Mouse (Mus musculus): ENCODE data around the gene Arap1. TPM values are rescaled to one million over a fixed set of nuclear protein-coding genes. Genes with fewer than 3 reads are reported as not detected.

Arap1 gene
- polyA plus RNA-seq, 1 experiment, result 363 TPM

DNA sequence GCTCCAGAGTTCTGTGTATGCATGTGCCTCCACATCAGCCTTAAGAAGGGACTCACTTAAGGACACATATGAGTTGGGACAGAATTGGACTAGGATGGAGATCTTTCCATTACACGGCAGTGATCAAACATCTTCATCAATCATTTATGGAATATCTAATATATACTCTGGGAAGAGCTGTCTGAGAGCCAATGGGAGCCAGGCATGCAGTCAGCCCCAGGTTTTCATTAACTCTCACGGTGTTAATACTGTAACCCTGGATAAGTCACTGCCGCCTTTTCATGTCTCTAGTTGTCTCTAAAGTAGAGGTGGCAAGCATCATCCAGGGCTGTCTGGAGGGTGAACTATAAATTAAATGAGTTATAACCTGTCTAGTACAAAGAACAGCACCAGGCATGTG, 34.8 kb upstream of the Arap1 start:
- Histone ChIP-seq H3K4me1 (ENCODE audit: control insufficient read depth, insufficient read depth, low read length) (peaks cover 21% of the 10 kb centered on the region), H3K27ac (ENCODE audit: insufficient read depth, low read depth, low read length) (no peak overlapping the region), H3K4me3 (ENCODE audit: insufficient read depth, low read length) (no peak overlapping the region)
- TF ChIP-seq POLR2A (IDR thresholded peaks at IDR 0.05; ENCODE audit: borderline replicate concordance, low read depth, low read length) (no peak), CTCF (IDR thresholded peaks at IDR 0.05; ENCODE audit: low read depth, low read length) (no peak)

DNA sequence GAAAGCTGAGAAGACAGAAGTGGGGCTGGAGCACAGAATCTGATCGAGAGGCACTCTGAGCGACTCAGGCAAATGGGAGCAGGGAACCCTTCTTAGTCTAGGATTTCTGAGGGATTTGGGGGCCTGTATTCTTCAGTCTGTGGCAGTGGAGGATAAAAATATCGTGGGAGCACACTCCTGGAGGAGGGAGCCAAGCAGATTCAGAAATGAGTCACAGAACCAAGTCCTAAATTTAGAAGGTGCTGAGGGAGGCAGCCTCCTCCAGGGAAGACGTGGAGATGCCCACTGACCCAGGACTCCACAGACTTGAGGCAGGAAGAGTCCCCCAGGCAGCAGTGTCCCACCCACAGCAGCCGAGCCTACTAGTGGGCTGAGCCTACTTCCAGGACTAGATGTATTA, 33.5 kb upstream of the Arap1 start:
- no peak overlapping the region for H3K27ac ChIP-seq (ENCODE audit: insufficient read depth, low read depth, low read length)
- TF ChIP-seq POLR2A (IDR thresholded peaks at IDR 0.05; ENCODE audit: borderline replicate concordance, low read depth, low read length), result no peak
- no peak for TF ChIP-seq CTCF (IDR thresholded peaks at IDR 0.05; ENCODE audit: low read depth, low read length)
- H3K4me3 ChIP-seq (ENCODE audit: insufficient read depth, low read length), result no peak overlapping the region
- peaks cover 21% of the 10 kb centered on the region for H3K4me1 ChIP-seq (ENCODE audit: control insufficient read depth, insufficient read depth, low read length)

DNA sequence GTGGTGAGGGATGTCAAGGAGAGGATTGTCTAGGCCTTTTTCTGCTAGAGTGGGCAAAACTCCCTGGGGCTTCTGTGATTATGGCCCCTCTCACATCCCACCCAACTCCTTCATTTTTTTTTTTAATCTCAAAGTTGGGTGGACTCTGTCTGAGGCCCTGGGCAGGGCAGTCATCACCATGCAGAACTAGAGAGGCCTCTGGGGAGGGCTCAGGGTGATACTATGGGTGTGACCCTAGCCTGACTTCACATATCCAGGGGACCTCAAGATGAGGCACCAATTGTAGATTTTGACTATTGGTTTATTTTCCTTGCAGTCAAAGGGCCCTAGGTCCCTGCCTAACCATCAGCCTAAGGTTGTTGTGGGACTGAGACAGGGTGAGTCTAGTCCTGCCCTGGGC, 32.2 kb upstream of the Arap1 start:
- no peak overlapping the region for H3K4me3 ChIP-seq (ENCODE audit: insufficient read depth, low read length)
- TF ChIP-seq POLR2A (IDR thresholded peaks at IDR 0.05; ENCODE audit: borderline replicate concordance, low read depth, low read length), result no peak
- TF ChIP-seq CTCF (IDR thresholded peaks at IDR 0.05; ENCODE audit: low read depth, low read length), result no peak
- no peak overlapping the region for H3K27ac ChIP-seq (ENCODE audit: insufficient read depth, low read depth, low read length)
- peaks cover 19% of the 10 kb centered on the region for H3K4me1 ChIP-seq (ENCODE audit: control insufficient read depth, insufficient read depth, low read length)

DNA sequence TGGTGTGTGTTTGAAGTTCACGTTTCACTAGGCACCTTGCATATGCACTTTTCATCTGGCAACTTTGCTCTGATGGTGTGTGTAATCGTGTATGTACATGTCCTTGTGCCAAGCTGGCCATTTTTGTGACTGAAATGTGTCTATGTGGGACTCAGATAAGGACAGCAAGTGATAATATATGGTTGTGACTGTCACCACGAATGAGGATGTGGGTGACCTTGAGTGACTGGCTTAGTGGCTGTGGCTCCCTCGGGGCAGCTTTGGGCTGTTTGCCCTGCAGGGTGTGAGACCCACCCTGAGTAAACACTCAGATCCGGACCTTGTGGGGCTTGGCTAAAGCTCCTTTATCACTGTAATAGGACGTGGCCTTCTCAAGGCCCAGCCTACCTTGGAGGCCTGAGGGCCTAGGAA, 31.3 kb upstream of the Arap1 start:
- H3K4me3 ChIP-seq (ENCODE audit: insufficient read depth, low read length), result no peak overlapping the region
- peaks cover 15% of the 10 kb centered on the region for H3K4me1 ChIP-seq (ENCODE audit: control insufficient read depth, insufficient read depth, low read length)
- H3K27ac ChIP-seq (ENCODE audit: insufficient read depth, low read depth, low read length), result no peak overlapping the region
- no peak for TF ChIP-seq POLR2A (IDR thresholded peaks at IDR 0.05; ENCODE audit: borderline replicate concordance, low read depth, low read length)
- no peak for TF ChIP-seq CTCF (IDR thresholded peaks at IDR 0.05; ENCODE audit: low read depth, low read length)

DNA sequence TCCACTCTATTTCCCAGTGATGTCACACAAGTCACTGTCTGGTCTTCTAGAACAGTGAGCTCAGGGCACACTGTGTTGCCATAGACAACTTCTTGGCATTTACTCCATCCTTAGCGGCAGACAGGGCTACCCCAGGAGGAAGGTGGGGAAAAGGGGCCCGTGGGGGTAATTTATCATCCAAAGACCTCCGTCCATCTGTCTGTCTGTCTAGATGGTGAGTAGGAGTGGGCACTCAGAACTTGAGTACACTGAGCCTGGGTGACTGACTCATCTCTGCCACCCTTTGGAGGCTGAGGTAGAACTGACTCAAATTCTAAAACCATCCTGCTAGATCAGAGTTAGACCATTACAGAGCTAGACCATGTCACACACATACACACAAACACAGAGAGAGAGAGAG, 30.9 kb upstream of the Arap1 start, which contains the start of gene Stard10:
Stard10 (plus strand) TSS at position 73 of the 400 bp plus-strand sequence.
- TF ChIP-seq CTCF (IDR thresholded peaks at IDR 0.05; ENCODE audit: low read depth, low read length) (no peak), POLR2A (IDR thresholded peaks at IDR 0.05; ENCODE audit: borderline replicate concordance, low read depth, low read length) (no peak)
- H3K4me1 ChIP-seq (ENCODE audit: control insufficient read depth, insufficient read depth, low read length), result peaks cover 13% of the 10 kb centered on the region
- no peak within 1 kb of the TSS for H3K27ac ChIP-seq (ENCODE audit: insufficient read depth, low read depth, low read length)
- H3K4me3 ChIP-seq (ENCODE audit: insufficient read depth, low read length), result no peak within 1 kb of the TSS

DNA sequence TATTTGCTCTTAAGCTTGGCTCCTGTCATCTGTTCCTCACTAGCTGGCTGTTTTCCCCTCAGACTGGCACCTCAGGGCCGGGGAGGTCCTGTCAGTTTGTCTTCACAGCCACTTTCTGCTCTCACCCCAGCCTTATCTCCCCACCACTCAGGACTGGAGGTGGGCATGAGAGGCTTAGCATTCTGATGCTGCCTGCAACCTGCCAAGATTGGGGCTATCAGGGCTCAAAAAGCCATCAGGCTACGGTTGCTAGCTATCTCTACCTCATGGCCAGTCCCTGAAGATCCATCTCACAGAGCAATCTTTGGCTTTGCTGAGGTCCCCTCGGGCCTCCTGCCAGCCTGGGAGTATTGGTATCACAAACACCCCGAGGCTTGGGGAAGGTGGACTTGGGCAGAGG, 29.0 kb upstream of the Arap1 start:
- no peak overlapping the region for H3K4me3 ChIP-seq (ENCODE audit: insufficient read depth, low read length)
- TF ChIP-seq POLR2A (IDR thresholded peaks at IDR 0.05; ENCODE audit: borderline replicate concordance, low read depth, low read length) (no peak), CTCF (IDR thresholded peaks at IDR 0.05; ENCODE audit: low read depth, low read length) (no peak)
- H3K4me1 ChIP-seq (ENCODE audit: control insufficient read depth, insufficient read depth, low read length), result peaks cover 10% of the 10 kb centered on the region
- H3K27ac ChIP-seq (ENCODE audit: insufficient read depth, low read depth, low read length), result no peak overlapping the region

DNA sequence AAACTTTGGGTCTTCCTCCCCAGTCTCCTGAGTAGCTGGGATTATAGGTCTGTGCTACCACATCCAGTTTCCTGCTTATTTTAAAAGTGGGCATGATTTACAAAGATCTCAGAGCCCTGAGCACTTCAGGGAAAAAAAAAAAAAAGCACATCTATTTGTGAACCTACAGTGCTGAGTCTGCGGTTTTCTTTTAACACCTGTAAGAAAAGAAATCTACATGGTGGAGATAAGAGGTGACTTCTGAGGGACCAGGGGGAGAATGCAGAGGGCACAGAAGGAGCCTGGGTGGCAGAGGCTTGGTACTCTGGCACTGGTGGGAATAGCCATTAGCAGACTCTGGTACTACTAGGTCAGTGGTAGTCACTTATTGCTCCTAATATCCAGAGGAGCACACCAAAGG, 28.1 kb upstream of the Arap1 start:
- H3K4me3 ChIP-seq (ENCODE audit: insufficient read depth, low read length), result no peak overlapping the region
- TF ChIP-seq CTCF (IDR thresholded peaks at IDR 0.05; ENCODE audit: low read depth, low read length) (no peak), POLR2A (IDR thresholded peaks at IDR 0.05; ENCODE audit: borderline replicate concordance, low read depth, low read length) (no peak)
- H3K4me1 ChIP-seq (ENCODE audit: control insufficient read depth, insufficient read depth, low read length), result peaks cover 4% of the 10 kb centered on the region
- H3K27ac ChIP-seq (ENCODE audit: insufficient read depth, low read depth, low read length), result no peak overlapping the region

DNA sequence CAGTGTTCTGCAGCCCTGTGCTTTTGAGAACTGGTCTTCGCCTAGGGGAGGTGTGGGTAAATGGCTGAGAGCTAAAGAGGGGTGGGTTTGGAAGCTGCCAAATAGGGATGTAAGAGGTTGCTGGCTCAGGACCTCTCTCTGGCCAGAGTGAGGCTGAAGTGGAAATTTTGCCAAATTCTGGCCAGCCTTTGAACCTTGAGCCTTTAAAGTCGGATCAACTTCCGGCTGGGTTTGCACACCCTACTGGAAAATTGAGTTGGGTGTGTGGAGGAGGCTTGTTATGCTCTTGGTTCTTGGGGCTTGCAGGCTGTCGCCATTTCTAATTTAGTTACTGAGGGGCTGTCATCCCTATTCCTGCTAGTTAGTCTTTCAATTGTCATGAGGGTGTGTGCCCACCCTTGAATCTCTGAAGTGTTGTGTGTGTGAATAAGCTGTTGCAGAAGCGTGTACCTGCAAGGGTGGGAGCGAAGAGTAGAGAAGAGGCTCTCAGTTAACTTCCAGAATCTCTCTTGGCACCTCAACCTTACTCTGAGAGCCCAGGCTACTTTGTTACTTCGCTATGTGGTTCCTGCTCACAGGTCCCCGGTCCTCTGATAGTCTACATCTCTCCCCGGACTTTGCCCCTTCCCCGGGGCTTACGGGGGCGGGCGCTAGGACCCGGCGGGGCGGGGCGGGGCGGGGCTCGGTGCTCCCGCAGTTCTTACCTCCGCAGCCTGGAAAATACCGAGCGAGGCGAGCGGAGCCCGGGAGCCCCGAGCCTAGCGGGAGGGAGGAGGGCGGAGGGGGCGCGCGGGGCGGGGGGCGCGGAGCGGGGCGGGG, 27.3 kb upstream of the Arap1 start:
- no peak overlapping the region for H3K27ac ChIP-seq (ENCODE audit: insufficient read depth, low read depth, low read length)
- H3K4me3 ChIP-seq (ENCODE audit: insufficient read depth, low read length), result peak overlapping the region; percentile 47
- no peak for TF ChIP-seq CTCF (IDR thresholded peaks at IDR 0.05; ENCODE audit: low read depth, low read length)
- no peak for TF ChIP-seq POLR2A (IDR thresholded peaks at IDR 0.05; ENCODE audit: borderline replicate concordance, low read depth, low read length)
- 0 out of 2 replicates have a peak, but pooled peaks cover 2% of the 10 kb centered on the region for H3K4me1 ChIP-seq (ENCODE audit: control insufficient read depth, insufficient read depth, low read length)

DNA sequence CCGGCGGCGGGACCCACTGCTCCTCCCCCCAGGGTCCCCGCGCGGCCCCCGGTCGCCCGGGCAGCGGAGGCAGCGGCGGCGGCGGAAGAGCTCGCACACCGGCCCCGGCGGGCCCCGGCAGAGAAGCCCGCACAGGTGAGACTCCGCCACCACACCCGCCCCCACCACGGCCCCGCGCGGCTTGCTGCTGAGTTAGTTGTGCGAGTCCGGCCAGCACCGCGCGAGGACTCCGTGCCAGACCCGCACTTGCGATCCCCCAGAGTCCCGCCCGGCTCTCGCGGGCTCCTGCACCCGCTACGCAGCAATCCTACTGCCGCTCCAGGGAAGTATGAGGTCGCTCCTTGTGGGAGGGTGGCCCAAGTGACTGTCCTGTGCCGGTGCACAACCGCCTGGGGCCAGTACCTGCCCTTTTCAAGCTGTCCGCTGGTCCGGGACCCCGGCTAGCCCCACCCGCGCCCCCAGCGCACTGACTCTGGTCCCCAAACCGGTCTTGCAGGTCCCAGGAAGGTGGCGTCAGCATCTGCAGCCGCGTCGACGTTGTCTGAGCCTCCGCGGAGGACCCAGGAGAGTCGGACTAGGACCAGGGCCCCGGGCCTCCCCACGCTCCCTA, 26.5 kb upstream of the Arap1 start:
- Histone ChIP-seq H3K4me3 (ENCODE audit: insufficient read depth, low read length) (peak overlapping the region; percentile 47), H3K27ac (ENCODE audit: insufficient read depth, low read depth, low read length) (no peak overlapping the region), H3K4me1 (ENCODE audit: control insufficient read depth, insufficient read depth, low read length) (peaks cover 3% of the 10 kb centered on the region; the same call in 1 of the 2 replicates)
- no peak for TF ChIP-seq POLR2A (IDR thresholded peaks at IDR 0.05; ENCODE audit: borderline replicate concordance, low read depth, low read length)
- no peak for TF ChIP-seq CTCF (IDR thresholded peaks at IDR 0.05; ENCODE audit: low read depth, low read length)

DNA sequence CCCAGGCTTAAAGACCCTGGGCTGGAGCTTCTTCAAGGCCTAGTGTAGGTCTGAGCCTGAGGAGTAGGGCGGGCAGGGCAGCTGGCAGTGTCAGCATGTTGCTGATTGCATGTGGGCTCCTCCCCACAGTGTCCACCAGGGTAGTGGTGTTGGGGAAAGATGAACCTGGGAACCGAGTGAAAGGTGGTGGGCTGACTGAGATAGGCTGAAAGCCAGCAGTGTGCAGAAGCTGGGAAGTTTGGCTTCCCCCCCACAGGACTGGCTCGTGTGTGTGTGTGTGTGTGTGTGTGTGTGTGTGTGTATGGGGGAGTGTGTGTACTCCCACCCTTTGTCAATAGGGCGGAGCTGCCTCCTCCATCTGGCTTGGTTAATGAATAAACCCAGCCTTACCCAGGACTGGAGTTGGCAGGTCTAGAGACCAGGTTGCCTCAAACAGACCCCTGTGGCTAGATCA, 24.7 kb upstream of the Arap1 start:
- H3K27ac ChIP-seq (ENCODE audit: insufficient read depth, low read depth, low read length), result no peak overlapping the region
- no peak overlapping the region for H3K4me3 ChIP-seq (ENCODE audit: insufficient read depth, low read length)
- H3K4me1 ChIP-seq (ENCODE audit: control insufficient read depth, insufficient read depth, low read length), result peaks cover 7% of the 10 kb centered on the region; the same call in 1 of the 2 replicates
- no peak for TF ChIP-seq CTCF (IDR thresholded peaks at IDR 0.05; ENCODE audit: low read depth, low read length)
- no peak for TF ChIP-seq POLR2A (IDR thresholded peaks at IDR 0.05; ENCODE audit: borderline replicate concordance, low read depth, low read length)

Data from bone marrow macrophage, adult 2 months (primary cell).